Mouse (Mus musculus): ENCODE results near the gene 2010111I01Rik.

- TF ChIP-seq CTCF (IDR thresholded peaks at IDR 0.05; ENCODE audit: control insufficient read depth, insufficient read depth, insufficient replicate concordance, low read depth, low read length) (no peak), POLR2A (IDR thresholded peaks at IDR 0.05; ENCODE audit: control insufficient read depth, low read depth, low read length) (no peak)
Observed at GRCm38 (mm10) chr13:63313247-63313646, 348.6 kb downstream of the 2010111I01Rik start.
